Mouse (Mus musculus): ENCODE data around the gene Anp32e.
"Not testable (repeated sequence)": the region's sequence is repeated elsewhere in the genome, so short reads cannot be mapped to it uniquely, and the experiment has no call there.

Anp32e gene

GRCm38 (mm10) chr3:95928658-95929503 lies at the start of gene Anp32e:
TSS of gene Anp32e (plus strand) at chr3:95929246.
- DNase-seq (ENCODE audit: low spot score in 2 of 2): peak; percentile 97 to 98

- peak; percentile 82 to 90 for DNase-seq (ENCODE audit: low spot score in 2 of 2)
Observed at GRCm38 (mm10) chr3:95881979-95882815, 46.8 kb upstream of the Anp32e start, which contains the start of gene Ciart. TSS of gene Ciart (minus strand) at chr3:95882251.

- DNase-seq (ENCODE audit: low spot score in 2 of 2): peak; percentile 60 to 79
Observed at GRCm38 (mm10) chr3:95882816-95883425, 46.1 kb upstream of the Anp32e start.

- DNase-seq (ENCODE audit: low spot score in 2 of 2): no peak
Observed at GRCm38 (mm10) chr3:95884400-95884799, 44.6 kb upstream of the Anp32e start.

GRCm38 (mm10) chr3:95887596-95887995 lies 41.5 kb upstream of the Anp32e start:
- no peak for DNase-seq (ENCODE audit: low spot score in 2 of 2)

GRCm38 (mm10) chr3:95889664-95890063 lies 39.4 kb upstream of the Anp32e start:
- DNase-seq (ENCODE audit: low spot score in 2 of 2): no peak

- DNase-seq (ENCODE audit: low spot score in 2 of 2): no peak
Observed at GRCm38 (mm10) chr3:95891211-95892065, 37.6 kb upstream of the Anp32e start, which contains the start of gene BC028528. TSS of gene BC028528 (minus strand) at chr3:95892005.

GRCm38 (mm10) chr3:95892066-95893052 lies 36.7 kb upstream of the Anp32e start:
- no peak for DNase-seq (ENCODE audit: low spot score in 2 of 2)

GRCm38 (mm10) chr3:95893126-95893525 lies 35.9 kb upstream of the Anp32e start:
- DNase-seq (ENCODE audit: low spot score in 2 of 2): no peak

GRCm38 (mm10) chr3:95893606-95894316 lies 35.3 kb upstream of the Anp32e start, which contains the start of gene Aph1a:
TSS of gene Aph1a (plus strand) at chr3:95893969.
- DNase-seq (ENCODE audit: low spot score in 2 of 2): peak; percentile 92 to 95

GRCm38 (mm10) chr3:95894317-95895160 lies 34.5 kb upstream of the Anp32e start:
- DNase-seq (ENCODE audit: low spot score in 2 of 2): peak in 1 of 2 experiments; percentile 23

- not testable (repeated sequence) for DNase-seq (ENCODE audit: low spot score in 2 of 2)
Observed at GRCm38 (mm10) chr3:95895501-95895900, 33.5 kb upstream of the Anp32e start.

- no peak for DNase-seq (ENCODE audit: low spot score in 2 of 2)
Observed at GRCm38 (mm10) chr3:95899800-95900524, 29.1 kb upstream of the Anp32e start.

GRCm38 (mm10) chr3:95901616-95902372 lies 27.3 kb upstream of the Anp32e start:
- DNase-seq (ENCODE audit: low spot score in 2 of 2): no peak

- no peak for DNase-seq (ENCODE audit: low spot score in 2 of 2)
Observed at GRCm38 (mm10) chr3:95902373-95902625, 26.7 kb upstream of the Anp32e start.

- DNase-seq (ENCODE audit: low spot score in 2 of 2): no peak
Observed at GRCm38 (mm10) chr3:95902643-95903042, 26.4 kb upstream of the Anp32e start.

Data from thymus, postnatal 10 days (tissue).